Mouse (Mus musculus): ENCODE data around the gene Gm30191.
A peak's percentile ranks its signal among the peaks of the same experiment; 100 is the strongest.

Gene Gm30191

GRCm38 (mm10) chr4:134246719-134247258 is at the start of gene Gm30191:
Gene Gm30191, plus strand, starts transcription at chr4:134246935.
- DNase-seq (ENCODE audit: low spot score): no peak

GRCm38 (mm10) chr4:134199371-134199770 is 47.4 kb upstream of the Gm30191 start:
- no peak for DNase-seq (ENCODE audit: low spot score)

GRCm38 (mm10) chr4:134202904-134203303 is 43.8 kb upstream of the Gm30191 start, which contains the start of gene Gm7534:
Gene Gm7534, minus strand, starts transcription at chr4:134203004.
- no peak for DNase-seq (ENCODE audit: low spot score)

- DNase-seq (ENCODE audit: low spot score): no peak
Measured at GRCm38 (mm10) chr4:134203340-134203896, 43.3 kb upstream of the Gm30191 start.

- DNase-seq (ENCODE audit: low spot score): no peak
Measured at GRCm38 (mm10) chr4:134206488-134207053, 40.2 kb upstream of the Gm30191 start.

- no peak for DNase-seq (ENCODE audit: low spot score)
Measured at GRCm38 (mm10) chr4:134222793-134223600, 23.7 kb upstream of the Gm30191 start.

GRCm38 (mm10) chr4:134227194-134227593 is 19.5 kb upstream of the Gm30191 start, which contains the start of gene Catsper4:
Gene Catsper4, minus strand, starts transcription at chr4:134227383.
- no peak for DNase-seq (ENCODE audit: low spot score)

- no peak for DNase-seq (ENCODE audit: low spot score)
Measured at GRCm38 (mm10) chr4:134230431-134230830, 16.3 kb upstream of the Gm30191 start.

- no peak for DNase-seq (ENCODE audit: low spot score)
Measured at GRCm38 (mm10) chr4:134234876-134235275, 11.9 kb upstream of the Gm30191 start.

GRCm38 (mm10) chr4:134237582-134238278 is 9.0 kb upstream of the Gm30191 start:
- no peak for DNase-seq (ENCODE audit: low spot score)

GRCm38 (mm10) chr4:134238279-134238651 is 8.5 kb upstream of the Gm30191 start, which contains the start of gene Cnksr1:
Gene Cnksr1, minus strand, starts transcription at chr4:134238399.
- peak; percentile 83 for DNase-seq (ENCODE audit: low spot score)

- DNase-seq (ENCODE audit: low spot score): no peak
Measured at GRCm38 (mm10) chr4:134238686-134239085, 8.0 kb upstream of the Gm30191 start.

GRCm38 (mm10) chr4:134243516-134244250 is 3.1 kb upstream of the Gm30191 start, which contains the start of gene E130218I03Rik:
Gene E130218I03Rik, plus strand, starts transcription at chr4:134243662.
- no peak for DNase-seq (ENCODE audit: low spot score)

GRCm38 (mm10) chr4:134245148-134245843 is 1.4 kb upstream of the Gm30191 start, which contains the start of gene Zfp593:
Gene Zfp593, minus strand, starts transcription at chr4:134245592.
- peak; percentile 89 for DNase-seq (ENCODE audit: low spot score)

GRCm38 (mm10) chr4:134246256-134246655 is 479 bp upstream of the Gm30191 start:
- no peak for DNase-seq (ENCODE audit: low spot score)

GRCm38 (mm10) chr4:134249651-134250050 is 2.9 kb downstream of the Gm30191 start:
- no peak for DNase-seq (ENCODE audit: low spot score)

- no peak for DNase-seq (ENCODE audit: low spot score)
Measured at GRCm38 (mm10) chr4:134250116-134250929, 3.6 kb downstream of the Gm30191 start.

- DNase-seq (ENCODE audit: low spot score): no peak
Measured at GRCm38 (mm10) chr4:134250930-134251240, 4.2 kb downstream of the Gm30191 start.

GRCm38 (mm10) chr4:134251241-134252130 is 4.8 kb downstream of the Gm30191 start:
- no peak for DNase-seq (ENCODE audit: low spot score)
